Mouse (Mus musculus) CH12.LX (cell line): Measurements from ENCODE around the gene Slc30a1. TPM values are rescaled to one million over a fixed set of nuclear protein-coding genes. Genes with fewer than 3 reads are reported as not detected.

Source experiments
- DNase-seq: peaks from one replicate; pipeline ENCODE4 v3.0.0-alpha.2; 2013; ENCODE audit errors: extremely low read depth
- H3K27ac ChIP-seq: 2 replicates; pipeline ENCODE4 v1.5.1; 2012; ENCODE audit warnings: low read depth, mild to moderate bottlenecking, control low read depth, moderate library complexity; ENCODE audit not compliant: insufficient read depth
- H3K27me3 ChIP-seq: replicated peaks from 2 replicates; pipeline ENCODE3; 2012; ENCODE audit warnings: inconsistent platforms
- H3K36me3 ChIP-seq, 2 experiments: replicated peaks in 1 of 2; 2 replicates each; pipeline versions ENCODE3 to v1.6.1; 2012; ENCODE audit warnings: inconsistent platforms in 1 of 2, low read length in 1 of 2, mild to moderate bottlenecking in 1 of 2, mixed read lengths in 1 of 2, moderate library complexity in 1 of 2; ENCODE audit not compliant: control insufficient read depth in 1 of 2, insufficient read depth in 1 of 2
- H3K4me1 ChIP-seq, 2 experiments: 2 replicates each; pipeline ENCODE4 v1.6.1; 2012; ENCODE audit warnings: inconsistent platforms in 1 of 2, moderate library complexity in 1 of 2; ENCODE audit not compliant: insufficient read depth in 2 of 2, control insufficient read depth in 1 of 2
- H3K4me2 ChIP-seq: 2 replicates; pipeline ENCODE4 v1.6.1; 2012; ENCODE audit warnings: low read depth, mild to moderate bottlenecking, control low read depth; ENCODE audit not compliant: poor library complexity, insufficient read depth, severe bottlenecking
- H3K4me3 ChIP-seq, 3 experiments: fragments of 150-350 bp in 1 of 3; sonication (generic) in 1 of 3; replicated peaks in 1 of 3; 2 replicates each; pipeline versions ENCODE3 to v1.5.1; 2011 to 2012; ENCODE audit warnings: low read depth in 2 of 3, low read length in 2 of 3, mild to moderate bottlenecking in 2 of 3, moderate library complexity in 2 of 3, control low read depth in 1 of 3, improper control_type of control experiment in 1 of 3, inconsistent platforms in 1 of 3, mixed read lengths in 1 of 3; ENCODE audit not compliant: poor library complexity in 1 of 3
- H3K79me2 ChIP-seq: replicated peaks from 2 replicates; pipeline ENCODE4 v1.6.1; 2012; ENCODE audit warnings: mild to moderate bottlenecking, moderate library complexity; ENCODE audit not compliant: control insufficient read depth, poor library complexity, insufficient read depth, severe bottlenecking; ENCODE audit errors: extremely low read depth
- H3K9ac ChIP-seq: 2 replicates; pipeline ENCODE4 v1.6.1; 2012; ENCODE audit warnings: low read depth, mild to moderate bottlenecking, control low read depth, moderate library complexity; ENCODE audit not compliant: insufficient read depth
- H3K9me3 ChIP-seq: replicated peaks from 2 replicates; pipeline ENCODE3; 2012; ENCODE audit warnings: low read length, inconsistent platforms, mixed read lengths
- CHD1 ChIP-seq: IDR thresholded peaks from 2 replicates; pipeline ENCODE4 v1.6.1; 2012; ENCODE audit warnings: low read depth, low read length, improper control_type of control experiment, inconsistent platforms
- CTCF ChIP-seq, 2 experiments: IDR thresholded peaks in 1 of 2; conservative IDR thresholded peaks in 1 of 2; 2 replicates each; pipeline ENCODE4 v1.5.1; 2011 to 2012; ENCODE audit warnings: low read depth in 2 of 2, low read length in 2 of 2, improper control_type of control experiment in 1 of 2, inconsistent platforms in 1 of 2, mild to moderate bottlenecking in 1 of 2, moderate library complexity in 1 of 2
- ELF1 ChIP-seq: IDR thresholded peaks from 2 replicates; pipeline ENCODE4 v1.6.1; 2014; ENCODE audit warnings: low read depth, mild to moderate bottlenecking, inconsistent platforms, low read length, improper control_type of control experiment
- EP300 ChIP-seq: IDR thresholded peaks from 2 replicates; pipeline ENCODE4 v1.6.1; 2011; ENCODE audit warnings: low read length, improper control_type of control experiment
- ETS1 ChIP-seq: conservative IDR thresholded peaks from 2 replicates; pipeline ENCODE4 v1.6.1; 2012; ENCODE audit warnings: low read depth, mild to moderate bottlenecking, inconsistent platforms, low read length, improper control_type of control experiment, moderate library complexity
- GABPA ChIP-seq: IDR thresholded peaks from 2 replicates; pipeline ENCODE4 v1.6.1; 2012; ENCODE audit warnings: low read depth, low read length, improper control_type of control experiment, inconsistent platforms; ENCODE audit not compliant: insufficient replicate concordance
- IRF4 ChIP-seq: IDR thresholded peaks from 2 replicates; pipeline ENCODE4 v1.6.1; 2014; ENCODE audit warnings: low read depth, mild to moderate bottlenecking, inconsistent platforms, low read length, improper control_type of control experiment
- JUN ChIP-seq: IDR thresholded peaks from 2 replicates; pipeline ENCODE4 v1.6.1; 2011; ENCODE audit warnings: low read depth, mild to moderate bottlenecking, low read length, improper control_type of control experiment, moderate library complexity; ENCODE audit not compliant: insufficient read depth
- KAT2A ChIP-seq: IDR thresholded peaks from 2 replicates; pipeline ENCODE4 v1.6.1; 2012; ENCODE audit warnings: low read length, improper control_type of control experiment, inconsistent platforms; ENCODE audit not compliant: insufficient replicate concordance
- MAFK ChIP-seq: IDR thresholded peaks from 2 replicates; pipeline ENCODE4 v1.6.1; 2011; ENCODE audit warnings: low read length, improper control_type of control experiment; ENCODE audit not compliant: insufficient replicate concordance
- MAZ ChIP-seq: IDR thresholded peaks from 2 replicates; pipeline ENCODE4 v1.6.1; 2012; ENCODE audit warnings: low read depth, mild to moderate bottlenecking, inconsistent platforms, low read length, improper control_type of control experiment, moderate library complexity
- MEF2A ChIP-seq: IDR thresholded peaks from 2 replicates; pipeline ENCODE4 v1.6.1; 2014; ENCODE audit warnings: low read depth, mild to moderate bottlenecking, inconsistent platforms, low read length, improper control_type of control experiment, borderline replicate concordance
- MYC ChIP-seq: IDR thresholded peaks from 2 replicates; pipeline ENCODE4 v1.6.1; 2011; ENCODE audit warnings: low read depth, mild to moderate bottlenecking, improper control_type of control experiment, low read length
- NELFE ChIP-seq: IDR thresholded peaks from 2 replicates; pipeline ENCODE4 v1.6.1; 2011; ENCODE audit warnings: low read depth, low read length, improper control_type of control experiment
- POLR2AphosphoS2 ChIP-seq: IDR thresholded peaks from 2 replicates; pipeline ENCODE4 v1.6.1; 2011; ENCODE audit warnings: low read depth, low read length, improper control_type of control experiment
- RAD21 ChIP-seq: IDR thresholded peaks from 2 replicates; pipeline ENCODE4 v1.6.1; 2011; ENCODE audit warnings: low read depth, mild to moderate bottlenecking, low read length, improper control_type of control experiment, moderate library complexity
- RCOR1 ChIP-seq: conservative IDR thresholded peaks from 2 replicates; pipeline ENCODE4 v1.6.1; 2012; ENCODE audit warnings: low read depth, mild to moderate bottlenecking, inconsistent platforms, low read length, improper control_type of control experiment
- SIN3A ChIP-seq: IDR thresholded peaks from 2 replicates; pipeline ENCODE4 v1.6.1; 2012; ENCODE audit warnings: low read length, improper control_type of control experiment, inconsistent platforms
- TBP ChIP-seq: conservative IDR thresholded peaks from 2 replicates; pipeline ENCODE4 v1.6.1; 2011; ENCODE audit warnings: low read depth, low read length, improper control_type of control experiment
- TCF12 ChIP-seq: IDR thresholded peaks from 2 replicates; pipeline ENCODE4 v1.6.1; 2014; ENCODE audit warnings: low read depth, mild to moderate bottlenecking, inconsistent platforms, low read length, improper control_type of control experiment
- UBTF ChIP-seq: IDR thresholded peaks from 2 replicates; pipeline ENCODE4 v1.6.1; 2012; ENCODE audit warnings: low read depth, mild to moderate bottlenecking, inconsistent platforms, low read length, improper control_type of control experiment, moderate library complexity
- USF1 ChIP-seq: IDR thresholded peaks from 2 replicates; pipeline ENCODE4 v1.6.1; 2014; ENCODE audit warnings: low read depth, mild to moderate bottlenecking, inconsistent platforms, low read length, improper control_type of control experiment
- ZKSCAN1 ChIP-seq: IDR thresholded peaks from 2 replicates; pipeline ENCODE4 v1.6.1; 2012; ENCODE audit warnings: low read depth, inconsistent platforms, low read length, improper control_type of control experiment, borderline replicate concordance
- dilution Hi-C: fragments of 300-500 bp; cut with MboI; formaldehyde crosslinking; loops from 2 replicates; pipeline ENCODE4 v1.14.3; 2020; ENCODE audit warnings: low sequenced_read_pairs; ENCODE audit not compliant: extremely low pct_unique_long_range_greater_than_20kb, extremely low pct_ligation_motif_present
- in situ Hi-C: fragments of 300-500 bp; cut with MboI; formaldehyde crosslinking; loops from 3 replicates; pipeline ENCODE4 v1.14.3; 2019; ENCODE audit warnings: low sequenced_read_pairs, low pct_ligation_motif_present, low pct_unique_long_range_greater_than_20kb, mixed read lengths
- polyA plus RNA-seq: library from polyadenylated mRNA; unstranded; fragments of >175 nt; gene quantifications from 2 replicates; pipeline ENCODE4 v1.2.1, GENCODE M21; 2012; ENCODE audit warnings: low read depth; ENCODE audit not compliant: insufficient read length
- total RNA-seq, 2 experiments: library from RNA; depleted of rRNA; stranded (reverse); fragments of 300-350 nt in 1 of 2; fragments of >200 nt in 1 of 2; gene quantifications; 2 replicates each; pipeline ENCODE4 v1.2.3; 2012 to 2014

The Slc30a1 gene
- total and polyA plus RNA-seq, 3 experiments: 4.5 to 15.8 (median 9.4) TPM

DNA sequence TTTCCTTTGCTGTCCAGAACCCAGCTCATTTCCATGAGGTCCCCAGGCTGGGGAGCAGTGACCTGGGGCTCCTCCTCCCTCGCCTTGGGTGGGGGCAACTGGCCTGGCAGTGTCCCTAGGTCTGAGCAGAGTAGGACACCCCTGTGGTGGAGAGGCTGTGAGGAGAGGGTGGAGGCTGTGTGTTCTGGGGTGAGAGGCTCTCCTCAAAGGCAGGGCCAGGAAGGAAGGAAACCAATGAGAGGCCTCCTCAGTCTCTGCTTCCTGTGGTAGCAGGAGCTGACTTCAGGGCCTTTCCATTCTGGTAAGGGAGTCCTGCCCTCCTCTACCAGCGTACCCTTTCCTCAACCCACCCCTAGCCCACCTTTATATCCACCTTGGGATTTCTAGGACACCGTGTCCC is 49.7 kb downstream of the Slc30a1 start:
- TF ChIP-seq TBP (no peak), KAT2A (no peak), UBTF (no peak), TCF12 (no peak), ZKSCAN1 (no peak), GABPA (no peak), ETS1 (no peak), NELFE (no peak), USF1 (no peak), CHD1 (no peak), MYC (no peak)
- Histone ChIP-seq H3K79me2 (no peaks in the 10 kb centered on the region), H3K4me3 (peak overlapping the region in 1 of 3 experiments; percentile 36), H3K36me3 (no peaks in the 10 kb centered on the region), H3K27ac (no peak overlapping the region), H3K9me3 (no peaks in the 10 kb centered on the region), H3K9ac (no peak overlapping the region), H3K4me1 (peaks cover 7 to 36% of the 10 kb centered on the region in 2 experiments; a peak in 3 of 4 replicates), H3K27me3 (no peaks in the 10 kb centered on the region), H3K4me2 (no peak overlapping the region)
- DNase-seq: no peak
- in situ Hi-C loops (no loop called here), dilution Hi-C loops (no loop called here)

DNA sequence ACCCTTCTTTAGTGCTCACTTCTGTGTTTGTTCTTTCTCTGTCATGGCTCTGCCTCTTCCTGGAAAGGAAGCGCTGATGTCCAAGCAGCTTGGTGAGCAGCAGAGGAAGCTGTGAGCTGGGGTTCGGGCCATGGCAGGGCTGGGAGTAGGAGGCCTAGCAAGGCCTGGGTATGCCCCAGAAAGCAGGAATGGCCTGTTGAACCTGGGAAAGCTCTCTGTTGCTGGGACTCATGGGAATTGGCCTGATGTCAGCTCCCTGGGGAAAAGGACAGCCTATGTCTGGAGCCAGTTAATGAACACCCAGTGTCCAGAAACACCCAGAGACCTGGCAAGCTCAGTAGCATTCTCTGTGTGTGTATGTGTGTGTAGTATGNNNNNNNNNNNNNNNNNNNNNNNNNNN is 50.3 kb downstream of the Slc30a1 start:
- Histone ChIP-seq H3K36me3 (peaks cover 0 to 2% of the 10 kb centered on the region in 2 experiments), H3K27ac (no peak overlapping the region), H3K9ac (no peak overlapping the region), H3K9me3 (peaks cover 2% of the 10 kb centered on the region), H3K27me3 (no peaks in the 10 kb centered on the region), H3K79me2 (no peaks in the 10 kb centered on the region), H3K4me1 (peaks cover 7 to 39% of the 10 kb centered on the region in 2 experiments; a peak in 3 of 4 replicates), H3K4me2 (no peak overlapping the region), H3K4me3 (peak overlapping the region in 1 of 3 experiments; percentile 36)
- dilution Hi-C loops: no loop called here
- TF ChIP-seq EP300: no peak
- no peak for TF ChIP-seq ETS1
- no peak for TF ChIP-seq RAD21
- TF ChIP-seq KAT2A: no peak
- no peak for TF ChIP-seq IRF4
- TF ChIP-seq JUN: no peak
- TF ChIP-seq SIN3A: no peak
- TF ChIP-seq MAFK: no peak
- TF ChIP-seq MEF2A: no peak
- TF ChIP-seq ELF1: no peak
- no peak for TF ChIP-seq CTCF (conservative IDR thresholded peaks at IDR 0.05 in 1 of 2, IDR thresholded peaks at IDR 0.05 in 1 of 2; ENCODE audit: low read depth in 2 of 2, low read length in 2 of 2)
- no peak for TF ChIP-seq MAZ
- TF ChIP-seq POLR2AphosphoS2: no peak
- no peak for TF ChIP-seq RCOR1
- no peak for TF ChIP-seq CHD1
- in situ Hi-C loops: no loop called here
- no peak for DNase-seq
